Mouse (Mus musculus) spleen, postnatal 10 days (tissue): Measurements from ENCODE around the gene Krtap19-1.

ENCODE experiments used
- DNase-seq, 2 experiments: peaks; one replicate each; pipeline ENCODE4 v3.0.0; 2021 to 2022; ENCODE audit warnings: low spot score in 2 of 2

The Krtap19-1 gene

DNA sequence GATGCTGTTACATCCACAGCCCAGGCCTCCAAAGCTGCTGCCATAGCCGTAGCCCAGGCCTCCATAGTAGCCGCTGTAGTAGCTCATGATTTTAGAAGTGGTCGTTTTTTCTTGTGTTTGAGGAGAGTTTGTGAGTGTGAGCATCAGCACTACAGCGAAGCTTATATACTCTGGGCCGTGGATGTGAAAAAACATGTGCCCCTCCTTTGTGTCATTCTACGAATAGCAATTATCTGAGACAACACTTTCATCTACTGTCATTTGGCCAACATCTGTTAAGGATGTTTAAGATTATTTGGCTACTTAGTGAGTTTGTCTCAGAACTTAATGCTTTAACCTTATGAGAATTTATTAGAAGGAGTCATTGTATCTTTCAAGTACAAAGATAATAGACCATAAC is at the start of gene Krtap19-1:
TSS of gene Krtap19-1 (minus strand) at position 101 of the 400 bp plus-strand sequence.
- DNase-seq = no peak

DNA sequence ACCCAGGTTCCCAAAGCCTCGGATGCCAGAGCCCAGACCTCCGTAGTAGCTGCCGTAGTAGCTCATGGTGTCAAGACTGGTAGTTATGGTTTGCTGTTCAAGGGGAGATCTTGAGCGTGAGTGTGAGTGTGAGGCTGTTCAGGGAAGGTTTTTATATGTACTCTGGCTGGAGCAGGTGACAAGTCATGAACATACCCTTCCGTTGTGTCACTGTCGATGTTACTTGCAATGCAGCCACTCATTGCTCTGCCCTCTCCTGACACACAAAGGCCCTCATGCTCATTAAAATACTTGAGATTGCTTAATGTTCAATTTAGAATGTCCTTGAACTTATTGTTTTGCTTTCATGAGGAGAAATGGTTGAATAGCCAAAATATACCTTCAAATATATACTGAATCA is 27.1 kb upstream of the Krtap19-1 start, which contains the start of gene Krtap19-5:
TSS of gene Krtap19-5 (minus strand) at position 101 of the 400 bp plus-strand sequence.
- DNase-seq = no peak

DNA sequence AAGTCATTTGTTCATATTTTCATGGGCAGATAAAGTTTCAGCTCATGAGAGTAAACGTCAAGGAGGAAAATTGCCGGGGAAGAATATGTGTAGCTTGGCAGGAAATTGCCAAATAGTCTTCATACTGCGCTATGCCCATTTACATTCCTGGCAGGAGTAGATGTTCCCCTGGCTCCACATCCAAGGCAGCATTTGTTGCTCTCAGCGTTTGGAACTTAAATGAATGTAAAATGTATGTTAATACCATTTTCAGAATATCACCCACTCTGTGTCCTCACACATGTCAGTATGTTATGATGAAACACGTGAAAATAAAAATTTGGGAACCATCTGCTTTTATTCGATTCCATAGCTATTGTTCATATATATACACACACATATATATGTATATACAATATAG is 17.7 kb upstream of the Krtap19-1 start:
- DNase-seq = no peak

DNA sequence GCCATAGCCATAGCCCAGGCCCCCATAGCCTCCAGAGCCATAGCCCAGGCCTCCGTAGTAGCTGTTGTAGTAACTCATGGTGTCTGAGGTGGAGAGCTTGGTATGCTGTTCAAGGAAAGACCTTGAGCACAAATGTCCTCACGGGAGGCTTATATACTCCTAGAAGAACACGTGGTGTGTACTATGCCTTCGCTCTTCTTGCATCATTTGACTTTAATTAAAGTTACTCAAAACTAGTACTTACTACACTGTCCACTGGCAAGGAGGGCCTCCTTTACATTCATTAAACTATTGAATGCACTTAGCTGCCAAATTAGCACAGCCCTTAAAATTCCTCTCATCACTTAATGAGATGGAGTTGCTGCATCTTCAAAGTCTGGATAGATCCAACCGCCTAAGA is 15.8 kb upstream of the Krtap19-1 start, which contains the start of gene Krtap19-4:
TSS of gene Krtap19-4 (minus strand) at position 101 of the 400 bp plus-strand sequence.
- DNase-seq = no peak

DNA sequence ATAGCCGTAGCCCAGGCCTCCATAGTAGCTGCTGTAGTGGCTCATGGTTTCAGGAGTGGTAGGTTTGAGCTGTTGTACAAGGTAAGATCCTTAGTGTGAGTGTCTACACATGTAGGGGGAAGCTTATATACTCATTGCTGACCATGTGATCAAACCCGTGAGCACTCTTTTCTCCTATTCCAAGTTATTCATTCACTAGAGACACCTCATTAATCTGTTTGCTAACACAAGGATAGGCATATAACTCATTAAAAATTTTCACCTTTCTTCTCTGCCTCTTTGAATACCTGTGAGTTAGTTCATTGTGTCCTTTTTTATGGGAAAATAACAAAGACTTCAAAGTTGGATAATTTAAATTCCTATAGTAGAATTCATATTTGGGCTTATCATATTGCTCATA is 8.7 kb upstream of the Krtap19-1 start, which contains the start of gene Krtap19-3:
TSS of gene Krtap19-3 (minus strand) at position 101 of the 400 bp plus-strand sequence.
- DNase-seq = no peak

DNA sequence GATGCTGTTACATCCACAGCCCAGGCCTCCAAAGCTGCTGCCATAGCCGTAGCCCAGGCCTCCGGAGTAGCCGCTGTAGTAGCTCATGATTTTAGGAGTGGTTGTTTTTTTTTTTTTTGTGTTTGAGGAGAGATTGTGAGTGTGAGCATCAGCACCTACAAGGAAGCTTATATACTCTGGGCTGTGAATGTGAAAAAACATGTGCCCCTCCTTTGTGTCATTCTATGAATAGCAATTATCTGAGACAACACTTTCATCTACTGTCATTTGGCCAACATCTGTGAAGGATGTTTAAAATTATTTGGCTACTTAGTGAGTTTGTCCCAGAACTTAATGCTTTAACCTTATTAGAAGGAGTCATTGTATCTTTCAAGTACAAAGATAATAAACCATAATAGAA is 5.0 kb upstream of the Krtap19-1 start, which contains the start of gene Krtap19-2:
TSS of gene Krtap19-2 (minus strand) at position 101 of the 400 bp plus-strand sequence.
- no peak for DNase-seq

DNA sequence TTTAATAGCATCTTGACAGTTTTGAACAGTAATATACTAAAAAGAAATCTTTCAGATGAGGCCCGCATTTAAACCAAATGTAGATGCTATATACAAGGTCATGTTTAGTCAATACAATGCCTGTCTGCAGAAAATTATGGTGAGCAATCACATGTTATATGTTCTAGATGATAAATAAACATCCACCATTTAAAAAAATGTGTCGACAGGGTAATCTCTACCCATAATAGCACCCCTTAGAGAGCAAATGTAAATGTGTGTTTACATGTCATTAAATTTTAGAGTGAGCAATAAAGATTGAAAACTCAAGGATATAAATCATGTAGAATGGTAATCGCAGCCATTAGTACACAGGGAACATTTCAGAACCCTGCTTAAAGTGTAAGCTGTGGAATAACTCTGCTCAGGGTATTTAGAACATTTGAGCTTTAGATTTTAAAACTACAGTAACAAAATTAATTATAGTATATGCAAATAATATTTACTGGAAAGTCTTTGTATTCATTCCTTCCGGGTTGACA is 4.3 kb downstream of the Krtap19-1 start:
- DNase-seq = no peak

DNA sequence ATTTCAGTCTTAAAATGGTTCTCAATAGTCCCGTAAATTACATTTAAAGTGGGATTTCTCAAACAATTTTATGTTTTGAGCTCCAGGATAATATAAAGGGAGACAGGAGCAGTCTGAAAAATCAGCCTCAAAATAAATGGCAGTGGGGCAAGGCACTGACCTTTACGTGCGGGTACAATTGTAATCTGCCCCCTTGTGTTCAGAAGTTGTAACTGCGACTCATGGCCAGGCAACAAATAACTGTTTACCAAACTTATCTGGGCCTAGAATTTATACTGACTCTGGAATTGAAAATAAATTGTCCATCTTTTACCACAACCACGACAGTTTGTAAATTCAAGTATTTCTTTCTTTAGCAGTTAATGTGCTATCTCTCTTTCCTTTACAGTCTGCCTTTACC is 17.8 kb downstream of the Krtap19-1 start:
- DNase-seq = no peak

DNA sequence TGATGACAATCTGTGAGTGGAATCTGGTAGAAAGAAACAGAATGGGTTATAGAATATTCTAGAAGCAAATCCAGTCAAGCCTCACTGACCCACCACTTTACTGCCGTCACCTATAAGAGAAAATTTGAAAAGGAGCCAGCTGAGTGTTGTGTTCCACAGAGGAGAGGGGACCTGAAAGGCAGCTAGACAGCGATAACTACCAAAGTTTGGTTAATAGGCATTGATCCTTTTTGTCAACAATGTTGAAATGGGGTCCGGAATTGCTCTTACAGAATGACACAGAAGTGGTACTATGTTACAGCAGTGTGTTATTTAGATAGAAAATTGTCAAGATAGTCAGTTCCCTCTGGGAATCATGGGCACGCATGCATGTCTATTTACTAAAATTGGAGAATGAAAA is 20.7 kb downstream of the Krtap19-1 start:
- no peak for DNase-seq

DNA sequence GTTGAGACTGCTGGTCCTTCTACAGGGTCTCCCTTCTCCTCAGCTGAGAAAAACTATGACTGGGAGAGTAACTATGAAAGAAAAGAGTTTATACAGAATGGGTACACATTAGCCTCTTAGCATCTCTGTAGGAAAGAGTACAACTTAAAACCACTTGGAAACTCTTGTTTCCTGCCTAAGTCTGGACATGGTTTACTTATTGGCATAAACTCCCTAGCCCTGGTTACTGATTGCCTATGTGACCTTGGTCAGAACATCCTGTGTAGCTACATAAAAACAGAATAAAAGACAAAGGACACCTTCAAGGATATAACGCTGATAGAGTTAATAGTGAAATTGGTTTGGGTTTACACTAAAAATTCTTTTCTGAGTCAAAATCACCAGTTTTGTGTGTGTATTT is 21.8 kb downstream of the Krtap19-1 start:
- no peak for DNase-seq

DNA sequence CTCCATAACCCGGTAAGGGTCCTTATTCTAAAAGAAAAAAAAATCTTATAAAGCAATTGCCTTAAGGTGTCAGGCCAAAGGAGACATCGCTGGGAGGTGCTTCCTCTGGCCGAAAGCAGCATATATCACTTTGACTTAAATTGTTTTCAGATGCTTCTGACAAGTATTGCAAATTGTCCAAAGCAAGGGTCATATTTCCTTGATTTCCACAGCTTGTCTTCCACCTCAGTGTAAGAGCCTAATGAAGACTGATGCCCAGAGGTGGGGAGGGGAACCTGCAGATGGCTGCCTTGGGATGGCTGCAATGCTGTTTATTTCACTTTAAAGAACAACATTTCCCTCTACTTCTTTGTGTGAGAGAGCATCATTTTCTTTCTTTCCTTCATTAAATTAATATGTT is 42.2 kb downstream of the Krtap19-1 start:
- no peak for DNase-seq

DNA sequence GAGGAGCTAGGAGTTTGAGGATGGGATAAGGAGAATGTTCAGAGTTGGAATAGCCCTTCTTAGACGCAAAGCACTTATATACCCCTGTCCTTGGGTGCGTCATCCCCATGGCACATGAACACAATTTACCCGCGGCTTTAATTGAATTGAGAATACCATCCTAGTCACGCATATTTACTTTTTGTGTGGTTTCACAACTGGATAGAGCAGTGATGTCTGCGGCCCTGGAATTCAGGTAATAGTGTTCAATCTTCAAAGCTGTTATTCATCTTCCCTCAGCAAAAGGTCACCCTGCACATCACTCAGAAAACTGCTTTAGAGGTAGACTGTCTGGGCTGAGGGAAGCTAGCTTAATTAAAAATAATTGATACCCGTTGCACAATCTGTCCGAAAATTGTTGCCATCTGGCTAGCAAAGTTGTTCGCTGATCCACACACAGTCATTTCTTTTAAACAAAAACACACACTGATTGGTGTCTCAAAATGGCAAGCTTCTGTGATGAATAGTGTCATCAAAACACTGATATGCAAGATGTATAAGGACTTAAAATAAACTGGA is 43.0 kb downstream of the Krtap19-1 start, which contains the start of gene Krtap14:
TSS of gene Krtap14 (minus strand) at position 51 of the 558 bp plus-strand sequence.
- no peak for DNase-seq

DNA sequence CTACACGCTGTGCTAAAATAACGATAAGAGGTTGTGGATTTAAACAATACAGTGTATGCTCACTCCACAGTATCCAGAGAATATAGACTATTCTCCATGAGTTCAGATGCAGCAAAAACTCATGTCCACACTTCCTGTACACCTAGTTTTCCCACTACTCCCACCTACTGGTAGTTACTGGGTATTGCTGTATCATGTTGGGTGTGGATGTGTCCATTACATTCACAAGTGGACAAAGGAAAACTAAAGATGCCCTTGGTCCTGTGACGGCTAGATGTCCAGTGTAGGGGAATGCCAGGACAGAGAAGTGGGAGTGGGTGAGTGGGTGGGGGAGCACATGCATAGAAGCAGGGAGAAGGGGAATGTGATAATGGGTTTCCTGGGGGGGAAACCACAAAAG is 45.5 kb downstream of the Krtap19-1 start:
- no peak for DNase-seq

DNA sequence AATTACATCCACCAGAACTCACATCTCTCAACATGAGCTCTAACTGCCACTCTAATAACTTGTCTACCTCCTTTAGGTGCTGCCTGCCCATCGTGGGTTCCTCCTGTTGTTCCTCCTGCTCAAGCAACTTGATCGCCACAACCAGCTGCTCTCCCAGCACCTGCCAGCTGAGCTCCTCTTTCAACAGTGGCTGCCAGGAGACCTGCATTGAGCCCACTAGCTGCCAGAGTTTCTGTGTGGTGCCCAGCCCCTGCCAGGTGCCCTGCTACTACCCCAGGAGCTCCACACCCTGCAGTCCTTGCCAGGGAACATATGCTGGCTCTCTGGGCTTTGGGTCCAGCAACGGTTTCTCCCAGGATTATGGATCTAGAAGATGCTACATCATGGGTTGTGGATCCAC is 49.1 kb downstream of the Krtap19-1 start, which contains the start of gene Krtap15:
TSS of gene Krtap15 (plus strand) at position 150 of the 400 bp plus-strand sequence.
- DNase-seq = no peak
